Mouse (Mus musculus) heart, postnatal 0 days (tissue): ENCODE data around the gene Nipal4. TPM values are rescaled to one million over a fixed set of nuclear protein-coding genes. Genes with fewer than 3 reads are reported as not detected.
A peak's percentile ranks its signal among the peaks of the same experiment; 100 is the strongest.

ENCODE experiments used
- ATAC-seq: fragments of 200-750 bp; cut with Nextera tagmentation; 2 replicates; pipeline ENCODE4 v1.8.0; 2017; ENCODE audit warnings: low read depth, moderate number of reproducible peaks, moderate library complexity; ENCODE audit not compliant: insufficient read depth
- DNase-seq: peaks from one replicate; pipeline ENCODE4 v3.0.0-alpha.2; 2016; ENCODE audit warnings: low spot score
- H3K27ac ChIP-seq: fragments of 300-500 bp; sonication (generic); 2 replicates; pipeline ENCODE4 v1.5.1; 2014; ENCODE audit warnings: low read depth, mild to moderate bottlenecking
- H3K27me3 ChIP-seq: fragments of 300-500 bp; sonication (generic); 2 replicates; pipeline ENCODE4 v1.6.1; 2014; ENCODE audit warnings: low read length, mixed read lengths; ENCODE audit not compliant: control insufficient read depth, insufficient read depth
- H3K36me3 ChIP-seq: fragments of 300-500 bp; sonication (generic); replicated peaks from 2 replicates; pipeline ENCODE4 v1.6.1; 2014; ENCODE audit warnings: low read length, mixed read lengths; ENCODE audit not compliant: control insufficient read depth, insufficient read depth
- H3K4me1 ChIP-seq: fragments of 300-500 bp; sonication (generic); 2 replicates; pipeline ENCODE4 v1.6.1; 2014; ENCODE audit warnings: antibody characterized with exemption; ENCODE audit not compliant: control insufficient read depth, insufficient read depth
- H3K4me2 ChIP-seq: fragments of 300-500 bp; sonication (generic); 2 replicates; pipeline ENCODE4 v1.6.1; 2014; ENCODE audit warnings: low read depth, mild to moderate bottlenecking, low read length, moderate library complexity
- H3K4me3 ChIP-seq: fragments of 300-500 bp; sonication (generic); 2 replicates; pipeline ENCODE4 v1.5.1; 2014; ENCODE audit warnings: low read depth, low read length
- H3K9ac ChIP-seq: fragments of 300-500 bp; sonication (generic); replicated peaks from 2 replicates; pipeline ENCODE4 v1.6.1; 2014; ENCODE audit warnings: low read depth, low read length, mixed read lengths
- H3K9me3 ChIP-seq: fragments of 300-500 bp; sonication (generic); replicated peaks from 2 replicates; pipeline ENCODE4 v1.6.1; 2016; ENCODE audit warnings: low read length; ENCODE audit not compliant: control insufficient read depth
- CTCF ChIP-seq: IDR thresholded peaks from 2 replicates; pipeline ENCODE4 v1.5.1; 2016; ENCODE audit warnings: antibody characterized with exemption, control low read depth, low read depth
- EP300 ChIP-seq: IDR thresholded peaks from 2 replicates; pipeline ENCODE4 v1.6.1; 2016; ENCODE audit warnings: antibody characterized with exemption, low read depth
- WGBS: fragments of 180-500 bp; shearing (Covaris S2); extraction: QIAGEN DNeasy Blood & Tissue Kit; methylation state at CpG from one replicate; pipeline ENCODE4 v1.1.7; 2014; 5-methylcytosine and 5-hydroxymethylcytosine counted together
- polyA plus RNA-seq: library from polyadenylated mRNA; unstranded; fragments of >200 nt; fragmentation: Nextera tagmentation; extraction: Ambion mirVana; gene quantifications from 2 replicates; pipeline ENCODE4 v1.2.1, GENCODE M21; 2015
- total RNA-seq: library from RNA; depleted of rRNA; stranded (reverse); fragments of >200 nt; gene quantifications from 2 replicates; pipeline ENCODE4 v1.2.3, GENCODE M21; 2014; ENCODE audit warnings: low replicate concordance

Gene Nipal4
- total and polyA plus RNA-seq, 2 experiments from 2014 or later: 2.5 to 10.9 TPM

DNA sequence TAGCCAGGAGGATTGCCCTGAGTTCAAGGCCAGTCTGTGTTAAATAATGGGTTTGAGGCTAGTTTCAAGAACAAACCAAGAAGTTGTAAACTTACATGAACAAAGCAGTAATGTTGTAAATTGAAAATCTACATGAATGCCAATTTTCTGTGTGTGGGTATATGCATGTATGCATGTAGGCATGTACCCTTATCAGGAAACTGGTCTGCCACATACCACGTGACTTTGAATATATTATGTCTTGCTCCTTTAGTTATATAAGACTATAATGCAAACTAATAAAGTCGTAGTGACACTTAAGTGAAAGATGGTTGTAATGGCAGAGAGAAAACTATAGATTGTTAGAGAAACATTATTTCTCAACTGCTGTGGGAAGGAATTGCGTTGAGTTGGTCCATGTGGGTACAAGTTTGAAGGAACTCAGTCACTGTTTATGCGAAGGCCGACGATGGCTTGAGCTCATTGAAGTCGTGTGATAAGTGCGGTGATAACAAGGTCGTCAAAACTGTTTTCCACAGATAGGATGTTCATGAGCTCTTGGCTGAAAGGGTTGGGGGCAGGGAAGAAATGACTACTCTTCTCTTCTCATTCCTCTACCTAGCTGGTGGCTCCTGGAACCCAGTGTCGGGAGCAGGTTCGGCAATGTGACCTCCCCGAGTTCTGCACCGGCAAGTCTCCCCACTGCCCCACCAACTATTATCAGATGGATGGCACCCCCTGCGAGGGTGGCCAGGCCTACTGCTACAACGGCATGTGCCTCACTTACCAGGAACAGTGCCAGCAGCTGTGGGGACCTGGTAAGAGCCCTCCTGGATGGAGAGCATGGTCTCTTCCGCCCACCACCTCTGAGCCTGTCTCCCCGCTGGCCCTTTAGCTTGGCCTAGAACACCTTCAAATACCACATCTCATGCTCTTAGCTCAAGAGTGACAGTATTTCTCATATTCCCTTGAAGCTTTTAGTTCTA, 35.0 kb downstream of the Nipal4 start:
- Histone ChIP-seq H3K4me2 (no peak overlapping the region), H3K27me3 (no peaks in the 10 kb centered on the region), H3K4me3 (no peak overlapping the region), H3K9ac (no peak overlapping the region), H3K27ac (no peak overlapping the region), H3K36me3 (peaks cover 76% of the 10 kb centered on the region), H3K4me1 (no peaks in the 10 kb centered on the region), H3K9me3 (no peaks in the 10 kb centered on the region)
- no peak for DNase-seq
- no peak for TF ChIP-seq CTCF
- TF ChIP-seq EP300: no peak
- 65% methylated on average over 17 of the region's 17 CpGs for WGBS
- ATAC-seq: no peak

DNA sequence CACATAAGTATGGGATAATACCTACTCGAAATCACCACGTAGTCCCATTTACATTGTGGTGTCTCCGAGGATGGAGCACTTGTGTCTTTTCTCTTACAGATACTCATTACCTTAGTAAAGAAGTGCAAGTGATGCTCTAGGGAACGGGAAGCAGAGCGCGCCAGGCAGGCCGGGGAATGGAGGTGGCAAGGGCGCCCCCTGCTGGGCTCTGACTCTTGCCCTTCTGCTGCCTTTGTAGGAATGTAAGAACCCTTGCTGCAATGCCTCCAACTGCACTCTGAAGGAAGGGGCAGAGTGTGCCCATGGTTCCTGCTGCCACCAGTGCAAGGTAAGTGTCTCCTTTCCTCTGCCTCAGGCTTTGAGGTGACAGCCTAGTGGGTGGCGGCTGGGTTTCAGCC, 37.8 kb downstream of the Nipal4 start:
- no peaks in the 10 kb centered on the region for H3K4me1 ChIP-seq
- no peaks in the 10 kb centered on the region for H3K9me3 ChIP-seq
- H3K4me3 ChIP-seq: no peak overlapping the region
- TF ChIP-seq EP300: no peak
- peak; percentile 68 for TF ChIP-seq CTCF
- H3K36me3 ChIP-seq: peaks cover 75% of the 10 kb centered on the region
- ATAC-seq (peak; percentile 51), DNase-seq (peak; percentile 57)
- no peak overlapping the region for H3K4me2 ChIP-seq
- no peak overlapping the region for H3K27ac ChIP-seq
- H3K9ac ChIP-seq: no peak overlapping the region
- 67% methylated on average over 9 of the region's 9 CpGs for WGBS
- no peaks in the 10 kb centered on the region for H3K27me3 ChIP-seq

DNA sequence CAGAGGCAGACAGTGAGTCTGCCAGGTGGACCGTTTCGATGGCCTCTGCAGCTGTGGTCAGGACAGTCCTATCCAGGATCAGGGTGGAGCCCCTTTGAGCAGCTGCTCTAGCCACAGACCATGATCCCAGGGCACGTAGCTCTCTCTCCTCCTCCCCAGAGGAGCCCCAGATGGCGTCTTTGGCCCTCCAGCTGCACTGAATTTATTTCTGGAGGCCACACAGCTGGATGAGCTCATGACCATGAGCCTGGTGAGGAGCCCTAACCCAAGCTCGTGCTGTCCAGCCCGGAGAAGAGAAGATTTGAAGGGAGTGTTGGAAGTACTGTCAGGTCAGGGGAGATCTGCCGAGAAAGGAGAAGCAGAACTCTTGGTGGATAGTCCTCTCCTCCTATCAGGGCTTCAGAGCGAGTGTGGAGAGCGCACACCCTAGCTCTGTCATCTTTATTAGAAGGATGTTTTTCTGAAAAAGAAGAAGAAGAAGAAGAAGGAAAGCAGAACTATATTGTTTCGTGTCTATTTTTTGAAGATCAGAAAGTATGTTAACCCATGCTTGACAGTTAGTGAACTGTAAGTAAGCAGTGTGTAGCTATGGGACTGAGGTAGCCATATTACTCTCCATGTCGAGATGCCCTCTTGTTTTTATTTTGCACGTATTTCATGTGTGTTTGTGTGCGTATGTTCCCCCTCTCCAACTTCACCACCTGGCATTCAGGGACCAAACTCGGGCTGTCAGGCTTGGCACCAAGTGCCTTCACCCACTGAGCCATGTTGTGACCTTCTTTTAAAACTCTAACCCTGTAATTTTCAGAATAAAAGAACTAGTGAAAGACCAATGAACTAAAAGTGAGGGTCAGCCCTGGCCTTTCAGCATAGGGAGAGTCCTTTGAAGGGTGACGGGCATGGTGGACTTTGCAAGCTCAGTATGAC, 38.4 kb downstream of the Nipal4 start:
- Histone ChIP-seq H3K4me3 (no peak overlapping the region), H3K27ac (peak overlapping the region; percentile 12; the same call in 1 of the 2 replicates), H3K36me3 (peaks cover 75% of the 10 kb centered on the region), H3K9me3 (no peaks in the 10 kb centered on the region), H3K4me2 (no peak overlapping the region), H3K27me3 (no peaks in the 10 kb centered on the region), H3K4me1 (no peaks in the 10 kb centered on the region), H3K9ac (no peak overlapping the region)
- TF ChIP-seq CTCF (no peak), EP300 (no peak)
- ATAC-seq (peak; percentile 51), DNase-seq (no peak)
- WGBS: 70% methylated on average over 15 of the region's 15 CpGs

DNA sequence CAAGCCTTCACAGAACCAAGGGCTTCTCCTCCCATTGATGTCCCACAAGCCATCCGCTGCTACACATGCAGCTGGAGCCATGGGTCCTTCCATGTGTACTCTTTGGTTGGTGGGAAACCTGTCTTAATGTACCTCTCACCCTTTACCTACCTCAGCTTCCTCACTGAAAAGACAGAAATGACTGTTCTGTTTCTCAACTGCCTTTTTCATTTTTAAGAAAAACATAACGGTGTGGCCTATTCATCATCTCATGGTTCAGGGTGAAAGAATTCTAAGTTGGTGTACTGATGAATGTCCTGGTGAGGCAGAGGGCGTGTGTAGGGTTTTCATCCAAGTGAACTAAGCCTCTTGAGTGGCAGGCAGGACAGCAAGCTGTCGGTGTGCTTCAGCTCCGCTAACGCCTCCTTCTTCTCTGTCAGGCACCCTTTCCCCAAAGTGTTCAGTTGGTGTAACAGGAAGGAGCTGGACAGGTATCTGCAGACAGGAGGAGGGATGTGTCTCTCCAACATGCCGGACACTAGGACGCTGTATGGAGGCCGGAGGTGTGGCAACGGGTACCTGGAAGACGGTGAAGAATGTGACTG, 39.4 kb downstream of the Nipal4 start:
- 81% methylated on average over 11 of the region's 11 CpGs for WGBS
- DNase-seq: no peak
- H3K4me1 ChIP-seq: no peaks in the 10 kb centered on the region
- no peak overlapping the region for H3K4me3 ChIP-seq
- H3K9ac ChIP-seq: no peak overlapping the region
- TF ChIP-seq EP300 (no peak), CTCF (no peak)
- no peak overlapping the region for H3K4me2 ChIP-seq
- peaks cover 83% of the 10 kb centered on the region for H3K36me3 ChIP-seq
- H3K27ac ChIP-seq: peak overlapping the region; percentile 12; the same call in 1 of the 2 replicates
- H3K27me3 ChIP-seq: no peaks in the 10 kb centered on the region
- ATAC-seq: no peak
- no peaks in the 10 kb centered on the region for H3K9me3 ChIP-seq

DNA sequence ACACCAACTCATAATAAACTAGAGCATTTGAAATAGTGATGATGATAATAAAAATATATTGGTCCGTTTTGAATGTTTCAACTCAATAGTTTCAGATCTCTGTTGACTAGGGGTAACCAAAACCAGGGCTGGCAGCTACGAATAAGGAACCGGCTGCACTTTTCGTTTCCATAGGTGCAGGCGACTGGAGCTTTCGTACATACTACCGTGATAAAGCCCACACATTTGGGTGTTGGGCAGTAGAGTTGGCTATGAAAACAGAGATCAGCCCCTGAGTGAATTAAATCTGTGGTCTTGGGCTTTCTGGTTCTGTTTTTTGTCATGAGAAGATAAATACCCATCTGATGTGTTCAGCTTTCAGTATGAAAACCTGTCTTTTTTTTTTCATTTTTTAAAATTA, 40.0 kb downstream of the Nipal4 start:
- WGBS: 87% methylated on average over 7 of the region's 7 CpGs
- Histone ChIP-seq H3K4me3 (no peak overlapping the region), H3K36me3 (peaks cover 83% of the 10 kb centered on the region), H3K27ac (no peak overlapping the region), H3K4me1 (0 out of 2 replicates have a peak, but pooled peaks cover 5% of the 10 kb centered on the region), H3K9ac (no peak overlapping the region), H3K27me3 (no peaks in the 10 kb centered on the region), H3K9me3 (no peaks in the 10 kb centered on the region), H3K4me2 (no peak overlapping the region)
- ATAC-seq (no peak), DNase-seq (no peak)
- TF ChIP-seq CTCF (no peak), EP300 (no peak)
